Mouse (Mus musculus) hindbrain, postnatal 0 days (tissue): ENCODE results near the gene Gm5460. TPM values are rescaled to one million over a fixed set of nuclear protein-coding genes. Genes with fewer than 3 reads are reported as not detected.

Source experiments
- ATAC-seq: fragments of 200-750 bp; cut with Nextera tagmentation; 2 replicates; pipeline ENCODE4 v1.8.0; 2017; ENCODE audit warnings: mild to moderate bottlenecking, moderate TSS enrichment, moderate library complexity
- DNase-seq: peaks from one replicate; pipeline ENCODE4 v3.0.0-alpha.2; 2015; ENCODE audit warnings: low spot score
- H3K27ac ChIP-seq: fragments of 300-500 bp; sonication (generic); 2 replicates; pipeline ENCODE4 v1.5.1; 2014; ENCODE audit warnings: mild to moderate bottlenecking
- H3K27me3 ChIP-seq: fragments of 300-500 bp; sonication (generic); 2 replicates; pipeline ENCODE4 v1.6.1; 2014; ENCODE audit warnings: low read length, mixed read lengths; ENCODE audit not compliant: insufficient read depth
- H3K36me3 ChIP-seq: fragments of 300-500 bp; sonication (generic); 2 replicates; pipeline ENCODE4 v1.6.1; 2014; ENCODE audit warnings: low read length, mixed read lengths; ENCODE audit not compliant: insufficient read depth
- H3K4me1 ChIP-seq: fragments of 300-500 bp; sonication (generic); 2 replicates; pipeline ENCODE4 v1.6.1; 2014; ENCODE audit warnings: antibody characterized with exemption, low read length, mixed read lengths; ENCODE audit not compliant: insufficient read depth
- H3K4me2 ChIP-seq: fragments of 300-500 bp; sonication (generic); 2 replicates; pipeline ENCODE4 v1.6.1; 2014; ENCODE audit warnings: low read depth, mild to moderate bottlenecking, low read length, moderate library complexity, mixed read lengths
- H3K4me3 ChIP-seq: fragments of 300-500 bp; sonication (generic); 2 replicates; pipeline ENCODE4 v1.5.1; 2014; ENCODE audit warnings: low read length
- H3K9ac ChIP-seq: fragments of 300-500 bp; sonication (generic); replicated peaks from 2 replicates; pipeline ENCODE4 v1.6.1; 2014; ENCODE audit warnings: mild to moderate bottlenecking, low read length, moderate library complexity, mixed read lengths
- H3K9me3 ChIP-seq: fragments of 300-500 bp; sonication (generic); 2 replicates; pipeline ENCODE4 v1.6.1; 2016; ENCODE audit warnings: low read length, mixed read lengths
- CTCF ChIP-seq: IDR thresholded peaks from 2 replicates; pipeline ENCODE4 v1.5.1; 2016; ENCODE audit warnings: antibody characterized with exemption, control low read depth, low read depth
- WGBS: fragments of 180-500 bp; shearing (Covaris S2); extraction: QIAGEN DNeasy Blood & Tissue Kit; methylation state at CpG from one replicate; pipeline ENCODE4 v1.1.7; 2014; 5-methylcytosine and 5-hydroxymethylcytosine counted together
- polyA plus RNA-seq: library from polyadenylated mRNA; unstranded; fragments of >200 nt; fragmentation: Nextera tagmentation; extraction: Ambion mirVana; gene quantifications from 2 replicates; pipeline ENCODE4 v1.2.1, GENCODE M21; 2015
- total RNA-seq: library from RNA; depleted of rRNA; stranded (reverse); fragments of >200 nt; gene quantifications from 2 replicates; pipeline ENCODE4 v1.2.3, GENCODE M21; 2014

Gm5460 gene
- total and polyA plus RNA-seq, 2 experiments from 2014 or later: not detected

DNA sequence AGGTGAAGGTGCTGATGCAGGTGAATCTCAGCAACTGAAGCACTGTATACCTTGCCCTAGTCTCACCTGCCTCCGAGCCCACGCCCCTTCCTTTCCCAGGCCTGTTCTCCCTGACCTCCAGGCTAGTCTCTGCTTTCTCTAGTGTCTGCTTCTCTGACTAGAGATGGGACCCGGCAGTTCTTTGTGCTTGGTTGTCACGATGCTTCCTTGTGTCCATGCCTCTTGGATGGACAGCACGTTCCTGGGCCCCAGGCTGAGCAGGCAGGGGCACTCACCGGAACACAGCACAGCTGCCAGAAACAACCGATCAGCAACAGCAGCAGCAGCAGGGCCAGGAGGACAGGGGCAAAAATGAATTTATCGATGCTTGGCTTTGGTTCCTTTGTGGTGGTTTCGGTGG, 23.5 kb upstream of the Gm5460 start:
- H3K4me1 ChIP-seq: no peaks in the 10 kb centered on the region
- TF ChIP-seq CTCF: no peak
- no peak overlapping the region for H3K9ac ChIP-seq
- H3K36me3 ChIP-seq: no peaks in the 10 kb centered on the region
- no peak for DNase-seq
- H3K4me3 ChIP-seq: no peak overlapping the region
- WGBS: 87% methylated on average over 9 of the region's 9 CpGs
- no peaks in the 10 kb centered on the region for H3K9me3 ChIP-seq
- no peaks in the 10 kb centered on the region for H3K27me3 ChIP-seq
- no peak overlapping the region for H3K4me2 ChIP-seq
- ATAC-seq: no peak
- H3K27ac ChIP-seq: no peak overlapping the region

DNA sequence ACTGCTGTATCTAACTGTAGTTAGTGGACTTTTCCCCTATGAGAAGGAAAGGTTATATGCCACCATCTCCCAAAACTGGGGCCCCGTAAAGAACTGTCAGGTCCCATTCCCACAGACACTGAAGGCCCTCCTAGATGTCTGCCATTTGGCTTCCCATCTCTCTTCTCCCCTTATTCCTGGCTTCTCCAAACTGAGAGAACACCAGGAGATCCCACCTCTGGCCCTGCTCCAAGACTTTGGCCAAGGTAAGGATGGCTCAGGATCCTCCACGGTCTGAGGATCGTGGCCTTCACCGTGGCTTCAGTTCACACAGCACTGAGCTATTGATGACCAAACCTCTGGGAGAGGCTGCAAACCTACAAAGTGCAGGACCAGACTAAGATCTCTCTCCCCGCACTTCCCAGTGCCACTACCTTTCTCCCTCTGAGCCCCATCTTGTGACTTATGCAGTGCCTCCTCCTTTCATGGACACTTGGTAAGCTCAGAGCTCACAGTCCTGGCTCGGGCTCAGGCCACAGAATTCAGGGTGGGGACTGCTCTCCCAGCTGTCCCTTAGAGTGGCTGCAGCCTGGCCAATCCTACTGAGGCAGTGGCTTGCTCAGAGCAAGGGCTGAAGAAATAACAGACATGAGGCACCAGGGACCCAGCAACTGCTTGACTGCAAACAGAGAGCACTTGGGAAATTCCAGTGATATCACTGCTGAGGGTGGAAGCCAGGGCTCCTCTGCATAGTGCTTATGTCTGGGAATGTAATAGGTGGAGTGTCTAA, 22.9 kb upstream of the Gm5460 start:
- Histone ChIP-seq H3K9ac (no peak overlapping the region), H3K4me1 (no peaks in the 10 kb centered on the region), H3K4me3 (no peak overlapping the region), H3K9me3 (no peaks in the 10 kb centered on the region), H3K4me2 (no peak overlapping the region), H3K27me3 (no peaks in the 10 kb centered on the region), H3K27ac (no peak overlapping the region), H3K36me3 (no peaks in the 10 kb centered on the region)
- ATAC-seq: no peak
- WGBS: 92% methylated on average over 6 of the region's 6 CpGs
- no peak for TF ChIP-seq CTCF
- DNase-seq: no peak

GRCm38 (mm10) chr14:33997427-33997826, 19.1 kb upstream of the Gm5460 start:
- ATAC-seq: no peak
- H3K9ac ChIP-seq: no peak overlapping the region
- no peak overlapping the region for H3K27ac ChIP-seq
- no peak overlapping the region for H3K4me3 ChIP-seq
- H3K4me2 ChIP-seq: no peak overlapping the region
- no peaks in the 10 kb centered on the region for H3K9me3 ChIP-seq
- H3K4me1 ChIP-seq: no peaks in the 10 kb centered on the region
- H3K27me3 ChIP-seq: no peaks in the 10 kb centered on the region
- DNase-seq: no peak
- WGBS: 69% methylated on average over 6 of the region's 6 CpGs
- H3K36me3 ChIP-seq: no peaks in the 10 kb centered on the region
- peak; percentile 21 for TF ChIP-seq CTCF

- DNase-seq (no peak), ATAC-seq (no peak)
- no peak overlapping the region for H3K4me3 ChIP-seq
- no peak overlapping the region for H3K27ac ChIP-seq
- no peaks in the 10 kb centered on the region for H3K9me3 ChIP-seq
- no peak overlapping the region for H3K4me2 ChIP-seq
- no peak for TF ChIP-seq CTCF
- no peak overlapping the region for H3K9ac ChIP-seq
- no peaks in the 10 kb centered on the region for H3K36me3 ChIP-seq
- H3K27me3 ChIP-seq: no peaks in the 10 kb centered on the region
- no peaks in the 10 kb centered on the region for H3K4me1 ChIP-seq
Measured at GRCm38 (mm10) chr14:34000076-34000475, 16.5 kb upstream of the Gm5460 start.

- Histone ChIP-seq H3K36me3 (no peaks in the 10 kb centered on the region), H3K4me3 (no peak overlapping the region), H3K27me3 (no peaks in the 10 kb centered on the region), H3K9me3 (no peaks in the 10 kb centered on the region), H3K9ac (no peak overlapping the region), H3K4me1 (no peaks in the 10 kb centered on the region), H3K4me2 (no peak overlapping the region), H3K27ac (no peak overlapping the region)
- DNase-seq (no peak), ATAC-seq (no peak)
- no peak for TF ChIP-seq CTCF
Measured at GRCm38 (mm10) chr14:34001445-34001844, 15.1 kb upstream of the Gm5460 start.

DNA sequence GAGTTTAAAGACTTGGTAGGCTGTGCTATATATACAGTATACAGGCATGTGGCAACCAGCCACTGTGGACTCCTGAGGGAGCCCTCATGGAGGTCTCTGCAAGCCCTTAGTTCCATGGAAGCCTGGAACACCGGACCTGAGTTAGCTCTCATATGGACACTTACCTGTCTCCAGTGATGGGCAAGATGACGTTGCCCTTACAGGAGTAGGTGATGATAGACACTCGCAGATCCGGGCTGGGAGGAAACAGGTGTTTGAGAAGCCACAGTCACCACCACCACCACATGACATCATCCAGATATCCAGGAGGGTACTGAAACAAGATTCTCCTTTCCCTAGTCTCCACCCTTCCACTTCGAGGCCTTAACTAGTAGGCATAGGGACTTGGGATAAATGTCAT, 14.2 kb upstream of the Gm5460 start:
- Histone ChIP-seq H3K4me2 (no peak overlapping the region), H3K4me3 (no peak overlapping the region), H3K36me3 (no peaks in the 10 kb centered on the region), H3K27me3 (no peaks in the 10 kb centered on the region), H3K27ac (no peak overlapping the region), H3K4me1 (no peaks in the 10 kb centered on the region), H3K9me3 (no peaks in the 10 kb centered on the region), H3K9ac (no peak overlapping the region)
- ATAC-seq (no peak), DNase-seq (no peak)
- 94% methylated on average over 5 of the region's 5 CpGs for WGBS
- TF ChIP-seq CTCF: no peak

- Histone ChIP-seq H3K9ac (no peak within 1 kb of the TSS), H3K4me1 (no peaks in the 10 kb centered on the region), H3K9me3 (no peaks in the 10 kb centered on the region), H3K27me3 (no peaks in the 10 kb centered on the region), H3K4me2 (no peak within 1 kb of the TSS), H3K27ac (no peak within 1 kb of the TSS), H3K4me3 (no peak within 1 kb of the TSS), H3K36me3 (no peaks in the 10 kb centered on the region)
- ATAC-seq (no peak), DNase-seq (no peak)
- no peak for TF ChIP-seq CTCF
- 91% methylated on average over 3 of the region's 3 CpGs for WGBS
Measured at GRCm38 (mm10) chr14:34015063-34015462, 1.5 kb upstream of the Gm5460 start, which contains the start of gene Gm30083. Gene Gm30083, minus strand, starts transcription at chr14:34015182.
